Mouse (Mus musculus) gastrocnemius, postnatal 14 days (tissue): ENCODE measurements at regions not wholly inside any gene's neighbourhood (a gene's known extent, or its start where the extent isn't known, plus 50 kb on each side); places are given as distances from the start of the nearest gene placed in this dataset.
"Not testable (repeated sequence)": the region's sequence is repeated elsewhere in the genome, so short reads cannot be mapped to it uniquely, and the experiment has no call there.

ENCODE experiments used
- DNase-seq: peaks from one replicate; pipeline ENCODE4 v3.0.0; 2021; ENCODE audit warnings: mixed read lengths
- intact Hi-C: fragments of 180-260 bp; cut with DNase I; formaldehyde crosslinking; loops from one replicate; pipeline ENCODE4 v1.15.1; 2025; ENCODE audit warnings: low total_unique reads

GRCm38 (mm10) chr6:6389454-6390445 is 172.8 kb upstream of the Slc25a13 start:
- intact Hi-C loops = no loop called here
- no peak for DNase-seq

DNA sequence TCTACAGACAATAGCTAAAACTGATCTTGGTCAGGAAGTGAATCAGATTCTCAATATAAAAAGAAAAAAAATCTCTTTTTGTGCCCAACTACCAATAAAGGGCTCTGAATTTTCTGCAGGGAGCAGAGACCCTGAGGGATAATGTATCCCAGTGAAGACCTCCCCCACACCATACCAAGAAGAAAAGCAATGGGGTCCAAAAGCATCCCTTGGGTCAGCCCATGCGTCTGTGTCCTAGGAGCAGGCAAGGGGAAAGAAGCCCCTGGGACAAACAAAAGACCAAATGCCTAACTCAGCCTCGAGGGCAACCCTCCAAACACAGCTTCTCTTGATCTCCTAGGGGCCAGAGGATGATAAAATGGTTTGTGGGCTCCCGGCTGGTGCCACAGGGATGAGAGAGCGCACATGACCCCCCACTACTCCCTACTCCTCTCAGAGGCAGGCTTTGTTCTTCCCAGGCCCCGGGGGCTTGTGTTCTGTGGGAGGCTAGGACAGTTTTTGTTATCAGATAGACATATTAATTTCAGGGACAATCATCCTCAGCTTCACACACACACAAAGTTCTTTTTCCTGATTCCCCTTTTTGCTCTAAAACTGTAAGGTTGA is 172.0 kb upstream of the Slc25a13 start:
- no peak for DNase-seq
- intact Hi-C loops = no loop called here

GRCm38 (mm10) chr6:6387571-6387970 is 170.6 kb upstream of the Slc25a13 start:
- no peak for DNase-seq
- intact Hi-C loops = no loop called here

DNA sequence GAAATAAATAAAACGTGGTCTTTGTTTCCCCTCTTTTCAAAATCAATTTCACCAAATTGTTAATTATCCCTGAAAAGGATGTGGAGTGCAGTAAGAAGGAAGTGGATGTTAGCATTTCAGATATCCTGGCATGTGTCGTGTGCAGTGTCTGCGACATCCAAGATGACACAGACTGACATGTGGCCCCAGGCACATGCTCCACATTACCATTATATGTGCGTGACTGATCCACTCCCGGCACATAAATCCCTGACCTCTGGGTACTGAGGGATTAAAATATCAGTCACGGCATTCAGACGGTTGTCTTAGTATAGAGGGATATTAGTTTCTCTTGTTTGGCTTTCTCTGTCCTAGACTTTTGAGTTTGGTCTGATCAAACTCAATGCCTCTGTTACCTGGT is 168.0 kb upstream of the Slc25a13 start:
- DNase-seq = no peak
- intact Hi-C loops = no loop called here

- intact Hi-C loops = no loop called here
- DNase-seq = no peak
Measured at GRCm38 (mm10) chr6:6384441-6384840, 167.5 kb upstream of the Slc25a13 start.

GRCm38 (mm10) chr6:6372421-6372820 is 155.4 kb upstream of the Slc25a13 start:
- intact Hi-C loops = no loop called here

GRCm38 (mm10) chr6:6371444-6372093 is 154.6 kb upstream of the Slc25a13 start:
- no peak for DNase-seq
- intact Hi-C loops = no loop called here

More at GRCm38 (mm10) chr6:6372421-6372820, 155.4 kb upstream of the Slc25a13 start:
- DNase-seq = no peak

- no peak for DNase-seq
- intact Hi-C loops = no loop called here
Measured at GRCm38 (mm10) chr6:6364037-6364436, 147.1 kb upstream of the Slc25a13 start.

- intact Hi-C loops = no loop called here
- DNase-seq = no peak
Measured at GRCm38 (mm10) chr6:6362678-6363354, 145.8 kb upstream of the Slc25a13 start.

GRCm38 (mm10) chr6:6361181-6361580 is 144.2 kb upstream of the Slc25a13 start:
- DNase-seq, intact Hi-C loops: not testable (repeated sequence)

DNA sequence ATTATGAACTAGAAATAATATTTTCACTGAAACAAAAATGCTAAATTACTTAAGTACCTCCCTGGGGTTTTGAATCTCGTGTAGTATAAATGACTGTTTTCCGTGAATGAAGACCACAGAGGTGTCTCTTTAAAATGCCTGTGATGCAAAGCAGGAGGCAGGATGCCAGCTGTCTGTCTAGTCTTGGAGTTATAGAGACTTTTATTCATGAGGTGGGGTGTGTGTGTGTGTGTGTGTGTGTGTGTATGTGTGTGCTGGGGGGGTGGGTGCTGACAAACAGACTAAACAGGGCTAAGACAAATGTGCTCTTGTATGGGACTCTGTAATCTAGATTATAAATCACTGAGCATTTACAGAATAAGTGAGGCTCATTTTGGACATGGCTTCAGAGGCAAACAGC is 140.5 kb upstream of the Slc25a13 start:
- intact Hi-C loops = no loop called here
- no peak for DNase-seq

- no peak for DNase-seq
- intact Hi-C loops = no loop called here
Measured at GRCm38 (mm10) chr6:6356967-6357366, 140.0 kb upstream of the Slc25a13 start.

GRCm38 (mm10) chr6:6335251-6335650 is 118.3 kb upstream of the Slc25a13 start:
- intact Hi-C loops = no loop called here
- no peak for DNase-seq

DNA sequence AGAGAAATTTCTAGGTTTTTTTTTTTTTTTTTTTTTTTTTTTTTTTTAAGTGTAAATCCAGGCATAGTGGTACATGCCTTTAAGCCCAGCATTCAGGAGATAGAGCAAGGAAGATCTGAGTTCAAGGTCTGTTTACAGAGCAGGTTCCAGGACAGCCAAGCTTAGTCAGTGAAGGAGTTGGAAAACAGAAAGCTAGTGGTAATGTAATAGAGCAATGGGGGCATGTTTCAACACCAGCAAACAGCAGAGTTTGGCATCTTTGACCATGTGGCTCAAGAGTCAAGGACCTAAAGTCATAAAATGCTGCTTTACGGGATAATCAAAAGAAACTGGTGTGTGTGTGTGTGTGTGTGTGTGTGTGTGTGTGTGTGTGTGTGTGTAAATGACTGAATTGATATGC is 113.3 kb upstream of the Slc25a13 start:
- intact Hi-C loops = no loop called here
- no peak for DNase-seq

DNA sequence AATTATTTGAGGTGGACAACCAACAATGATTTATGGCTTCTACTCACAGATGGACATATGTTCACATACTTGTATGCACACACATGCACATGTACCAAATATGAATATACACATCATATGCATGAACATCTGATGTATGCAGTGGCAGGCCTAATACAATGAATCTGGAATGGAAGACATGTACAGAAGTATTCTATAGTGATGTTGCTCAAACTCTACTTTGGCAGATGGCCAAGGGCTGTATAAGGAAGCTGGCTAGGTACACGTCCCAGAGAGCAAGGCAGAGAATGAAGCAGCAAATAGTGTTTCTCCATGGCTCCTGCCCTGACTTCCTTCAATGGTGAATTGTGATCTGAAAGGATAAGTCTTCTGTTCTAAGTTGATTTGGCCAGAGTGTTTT is 108.5 kb upstream of the Slc25a13 start:
- intact Hi-C loops = no loop called here
- DNase-seq = no peak

GRCm38 (mm10) chr6:6316725-6317124 is 99.8 kb upstream of the Slc25a13 start:
- intact Hi-C loops = no loop called here
- no peak for DNase-seq

DNA sequence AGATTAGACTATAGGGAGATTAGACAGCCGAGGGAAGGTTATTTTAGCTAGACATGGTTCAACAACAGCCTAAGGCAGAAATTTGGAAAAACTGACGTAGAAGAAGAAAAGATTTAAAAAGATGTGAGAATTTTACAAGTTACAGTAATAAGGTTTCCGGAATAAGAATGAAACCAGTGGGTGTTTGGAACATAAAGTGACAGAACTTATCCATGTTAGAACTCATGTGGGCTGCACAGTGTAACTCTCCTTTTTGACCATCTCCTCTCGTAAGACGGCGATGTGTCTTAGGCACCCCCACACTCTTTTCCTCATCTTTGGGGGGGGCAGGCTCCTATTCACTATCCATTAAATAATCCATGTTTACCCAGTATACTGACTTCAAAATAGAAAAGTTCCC is 96.2 kb upstream of the Slc25a13 start:
- intact Hi-C loops = no loop called here
- DNase-seq = no peak

DNA sequence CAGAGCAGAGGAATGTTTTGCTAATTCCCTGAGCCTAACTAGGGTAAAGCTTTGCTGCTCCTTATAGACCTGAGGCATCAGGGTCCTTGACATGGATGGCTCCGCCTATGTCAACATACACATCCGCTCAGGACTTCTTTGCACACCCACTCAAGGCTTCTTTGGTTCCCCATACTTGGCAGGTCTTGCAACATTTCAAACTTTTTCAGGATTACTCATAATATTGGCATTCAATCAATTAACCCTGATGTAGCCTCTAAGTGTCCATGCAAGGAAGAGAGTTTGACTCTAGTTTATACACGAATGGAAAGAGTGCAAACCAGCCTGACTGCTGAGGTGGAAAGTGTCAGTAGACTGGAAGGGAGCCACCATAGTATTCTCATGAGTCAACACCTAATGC is 93.2 kb upstream of the Slc25a13 start:
- intact Hi-C loops = no loop called here

GRCm38 (mm10) chr6:6307618-6308017 is 90.6 kb upstream of the Slc25a13 start:
- no peak for DNase-seq
- intact Hi-C loops = no loop called here

More for the DNA sequence above, 93.2 kb upstream of the Slc25a13 start:
- no peak for DNase-seq

- intact Hi-C loops = no loop called here
- DNase-seq = no peak
Measured at GRCm38 (mm10) chr6:6303767-6304166, 86.8 kb upstream of the Slc25a13 start.
